Mouse (Mus musculus) lung, embryonic 16.5 days (tissue): ENCODE measurements around the gene Timm8a2. TPM values are rescaled to one million over a fixed set of nuclear protein-coding genes. Genes with fewer than 3 reads are reported as not detected.

Experiments used
- ATAC-seq: fragments of 200-750 bp; cut with Nextera tagmentation; 2 replicates; pipeline ENCODE4 v1.8.0; 2017; ENCODE audit warnings: low read depth, mild to moderate bottlenecking, moderate library complexity
- H3K27ac ChIP-seq: fragments of 300-500 bp; sonication (generic); 2 replicates; pipeline ENCODE4 v1.5.1; 2014; ENCODE audit warnings: mild to moderate bottlenecking, control low read depth, low read length
- H3K27me3 ChIP-seq: fragments of 300-500 bp; sonication (generic); 2 replicates; pipeline ENCODE4 v1.6.1; 2014; ENCODE audit warnings: low read depth, low read length, mixed read lengths; ENCODE audit not compliant: control insufficient read depth, insufficient read depth
- H3K36me3 ChIP-seq: fragments of 300-500 bp; sonication (generic); 2 replicates; pipeline ENCODE4 v1.6.1; 2014; ENCODE audit warnings: low read length; ENCODE audit not compliant: control insufficient read depth, insufficient read depth
- H3K4me1 ChIP-seq: fragments of 300-500 bp; sonication (generic); replicated peaks from 2 replicates; pipeline ENCODE4 v1.6.1; 2014; ENCODE audit warnings: low read length, mixed read lengths; ENCODE audit not compliant: control insufficient read depth, insufficient read depth
- H3K4me2 ChIP-seq: fragments of 300-500 bp; sonication (generic); 2 replicates; pipeline ENCODE4 v1.6.1; 2014; ENCODE audit warnings: low read depth, low read length, control low read depth
- H3K4me3 ChIP-seq: fragments of 300-500 bp; sonication (generic); 2 replicates; pipeline ENCODE4 v1.5.1; 2014; ENCODE audit warnings: mild to moderate bottlenecking, low read length, control low read depth
- H3K9ac ChIP-seq: fragments of 300-500 bp; sonication (generic); 2 replicates; pipeline ENCODE4 v1.6.1; 2014; ENCODE audit warnings: low read length, control low read depth
- H3K9me3 ChIP-seq: fragments of 300-500 bp; sonication (generic); 2 replicates; pipeline ENCODE4 v1.6.1; 2016; ENCODE audit warnings: low read length; ENCODE audit not compliant: control insufficient read depth
- WGBS: fragments of 180-500 bp; shearing (Covaris S2); extraction: QIAGEN DNeasy Blood & Tissue Kit; methylation state at CpG from one replicate; pipeline ENCODE4 v1.1.7; 2014; 5-methylcytosine and 5-hydroxymethylcytosine counted together
- polyA plus RNA-seq: library from polyadenylated mRNA; unstranded; fragments of >200 nt; fragmentation: Nextera tagmentation; extraction: Ambion mirVana; gene quantifications from 2 replicates; pipeline ENCODE4 v1.2.1, GENCODE M21; 2015

Timm8a2 gene
- polyA plus RNA-seq, 1 experiment from 2014 or later = not detected

DNA sequence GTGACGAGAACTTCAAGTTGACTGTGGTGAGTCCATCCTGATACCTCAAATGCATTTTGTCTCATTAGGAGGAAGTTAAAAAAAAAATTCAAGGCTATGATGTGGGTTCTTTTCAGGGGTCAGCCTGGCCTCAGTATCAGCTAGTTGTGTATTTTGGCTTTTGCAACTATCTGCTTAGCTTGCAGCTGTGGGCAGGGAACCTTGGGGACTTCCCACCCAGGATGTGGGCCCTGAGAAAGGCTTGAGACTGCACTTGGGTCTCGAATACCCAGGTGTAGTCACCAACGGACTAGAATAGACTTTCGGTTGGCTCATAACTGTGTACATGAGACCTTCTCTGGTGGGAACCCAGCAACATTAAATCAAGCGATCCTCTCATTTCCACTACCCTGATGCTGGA is 38.9 kb downstream of the Timm8a2 start:
- 89% methylated on average over 5 of the region's 5 CpGs for WGBS
- Histone ChIP-seq H3K4me3 (no peak overlapping the region), H3K27ac (no peak overlapping the region), H3K9me3 (no peaks in the 10 kb centered on the region), H3K36me3 (no peaks in the 10 kb centered on the region), H3K4me2 (no peak overlapping the region), H3K9ac (no peak overlapping the region), H3K4me1 (peaks cover 5% of the 10 kb centered on the region; the same call in 1 of the 2 replicates), H3K27me3 (no peaks in the 10 kb centered on the region)
- ATAC-seq = no peak

DNA sequence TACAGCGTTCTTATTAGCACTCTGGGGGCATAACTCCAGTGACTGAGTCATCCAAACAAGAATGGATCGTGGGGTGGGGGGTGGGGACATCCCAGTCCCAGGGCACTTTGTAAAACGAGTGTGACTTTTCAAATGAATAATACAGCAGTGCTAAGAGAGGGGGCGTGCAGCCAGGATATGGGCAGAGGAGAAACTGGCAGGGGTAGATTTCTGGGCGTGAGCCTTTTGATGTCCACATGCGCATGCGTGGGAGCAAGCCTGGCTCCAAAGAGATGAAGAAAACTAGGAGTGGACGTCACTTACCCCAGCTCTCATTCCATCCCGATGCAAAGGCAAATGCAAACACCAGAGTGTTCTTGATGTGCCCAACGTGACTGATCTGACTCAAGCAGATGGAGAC is 39.9 kb downstream of the Timm8a2 start:
- WGBS = 62% methylated on average over 10 of the region's 10 CpGs

DNA sequence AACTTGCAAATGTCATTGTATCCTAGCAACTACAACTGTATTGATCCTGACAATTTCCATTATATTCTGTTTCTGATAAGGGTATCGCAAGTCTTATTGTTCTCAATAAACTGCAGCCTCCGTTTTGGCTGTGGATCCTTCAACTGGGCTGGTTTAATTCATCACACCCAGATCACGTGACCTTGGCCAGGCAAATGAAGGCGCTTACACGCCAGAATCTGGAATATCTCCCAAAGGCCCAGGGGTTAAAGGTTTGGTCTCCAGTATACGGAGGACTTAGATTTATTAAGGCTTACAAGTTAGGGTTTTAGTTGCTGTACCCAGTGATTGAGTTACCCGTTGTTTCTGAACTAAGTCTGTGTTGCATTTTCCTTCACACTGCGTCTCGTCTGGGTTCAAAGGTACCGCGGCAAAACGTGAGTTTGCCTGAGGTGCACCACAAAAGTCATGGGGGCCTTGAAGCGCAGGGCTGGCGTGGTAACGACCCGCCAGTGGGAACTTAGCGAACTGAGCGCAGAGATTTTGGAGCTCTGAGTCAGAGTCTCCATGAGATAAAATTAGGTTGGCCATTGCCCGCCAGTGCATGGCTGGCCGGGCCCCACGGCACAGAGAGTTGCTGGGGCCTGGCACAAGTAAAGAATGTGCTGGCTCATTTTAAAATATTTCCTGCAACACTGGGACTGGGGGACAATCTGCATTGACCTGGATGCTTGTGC is 41.2 kb downstream of the Timm8a2 start:
- Histone ChIP-seq H3K9ac (no peak overlapping the region), H3K27ac (no peak overlapping the region), H3K4me2 (no peak overlapping the region), H3K9me3 (no peaks in the 10 kb centered on the region), H3K36me3 (no peaks in the 10 kb centered on the region), H3K4me3 (no peak overlapping the region), H3K27me3 (no peaks in the 10 kb centered on the region), H3K4me1 (no peaks in the 10 kb centered on the region)
- 80% methylated on average over 21 of the region's 21 CpGs for WGBS
- ATAC-seq = no peak

More for the DNA sequence above, 39.9 kb downstream of the Timm8a2 start:
- Histone ChIP-seq H3K4me1 (peaks cover 4% of the 10 kb centered on the region; the same call in 1 of the 2 replicates), H3K4me2 (no peak overlapping the region), H3K36me3 (no peaks in the 10 kb centered on the region), H3K9me3 (no peaks in the 10 kb centered on the region), H3K4me3 (no peak overlapping the region), H3K9ac (no peak overlapping the region), H3K27ac (no peak overlapping the region), H3K27me3 (no peaks in the 10 kb centered on the region)
- no peak for ATAC-seq

DNA sequence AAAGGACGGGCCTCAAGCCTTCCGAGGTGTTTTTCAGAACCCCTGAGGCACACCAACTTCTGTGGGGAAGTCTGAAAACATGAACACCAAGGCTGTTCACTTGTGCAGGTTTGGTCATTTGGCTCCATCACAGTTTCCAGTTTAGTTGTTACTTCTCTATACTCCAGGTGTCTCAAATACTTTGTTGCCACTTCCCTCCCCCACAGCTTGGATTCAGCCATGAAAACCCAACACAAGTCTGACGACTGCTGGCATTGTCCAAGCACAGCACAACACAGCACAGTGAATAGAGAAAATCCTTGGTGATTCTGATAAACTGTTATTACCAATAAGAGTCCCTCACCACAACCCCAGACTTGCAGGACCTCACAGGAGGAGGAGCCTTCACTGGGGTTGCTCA is 42.5 kb downstream of the Timm8a2 start:
- Histone ChIP-seq H3K4me1 (no peaks in the 10 kb centered on the region), H3K4me2 (no peak overlapping the region), H3K4me3 (no peak overlapping the region), H3K27me3 (no peaks in the 10 kb centered on the region), H3K27ac (no peak overlapping the region), H3K36me3 (no peaks in the 10 kb centered on the region), H3K9ac (no peak overlapping the region), H3K9me3 (no peaks in the 10 kb centered on the region)
- ATAC-seq = no peak
- 75% methylated on average over 3 of the region's 3 CpGs for WGBS

DNA sequence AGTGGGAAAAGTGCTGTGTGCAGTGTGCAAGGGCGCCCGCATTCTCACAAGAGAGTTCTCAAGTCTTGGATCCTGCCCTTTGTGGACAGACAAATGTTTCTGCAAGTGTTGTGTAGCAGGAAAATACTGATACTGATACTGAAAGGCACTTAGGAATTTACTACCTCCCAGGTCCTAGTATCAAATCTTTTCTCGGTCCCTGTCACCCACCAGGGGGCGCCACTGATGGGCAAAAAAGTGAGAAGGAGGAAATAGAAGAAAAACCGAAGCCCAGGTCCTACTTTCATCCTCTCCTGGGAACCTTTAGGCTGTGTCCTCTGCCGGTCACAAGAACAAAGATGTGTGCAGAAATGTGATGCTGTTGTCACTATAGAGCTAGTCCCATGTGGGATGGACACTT is 45.0 kb downstream of the Timm8a2 start:
- Histone ChIP-seq H3K4me3 (no peak overlapping the region), H3K9ac (no peak overlapping the region), H3K4me2 (no peak overlapping the region), H3K27ac (no peak overlapping the region), H3K27me3 (no peaks in the 10 kb centered on the region), H3K9me3 (no peaks in the 10 kb centered on the region), H3K4me1 (no peaks in the 10 kb centered on the region), H3K36me3 (no peaks in the 10 kb centered on the region)
- WGBS = 46% methylated on average over 6 of the region's 6 CpGs
- no peak for ATAC-seq

DNA sequence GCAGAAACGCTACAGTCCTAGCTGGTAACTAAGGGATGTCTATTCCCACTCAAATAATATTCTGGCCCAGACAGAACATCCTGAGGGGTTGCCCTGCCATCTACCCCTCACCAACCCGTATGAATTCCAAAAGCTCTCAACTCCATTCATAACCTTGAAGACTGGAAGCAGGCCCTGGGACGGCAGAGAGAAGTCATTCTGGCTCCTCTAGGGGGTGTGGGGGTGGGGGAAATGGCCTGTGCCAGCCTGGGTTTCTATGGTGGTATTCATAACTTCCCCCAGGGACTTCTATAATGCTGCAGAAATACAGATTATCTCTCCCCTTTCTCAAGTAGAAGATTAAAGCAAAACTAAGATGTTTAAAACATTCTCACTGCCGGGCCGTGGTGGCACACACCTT is 45.4 kb downstream of the Timm8a2 start:
- H3K4me3 ChIP-seq = no peak overlapping the region
- H3K9ac ChIP-seq = no peak overlapping the region
- ATAC-seq = no peak
- WGBS = 77% methylated on average over 5 of the region's 5 CpGs
- H3K27me3 ChIP-seq = no peaks in the 10 kb centered on the region
- no peaks in the 10 kb centered on the region for H3K4me1 ChIP-seq
- no peak overlapping the region for H3K4me2 ChIP-seq
- H3K27ac ChIP-seq = no peak overlapping the region
- H3K36me3 ChIP-seq = no peaks in the 10 kb centered on the region
- H3K9me3 ChIP-seq = no peaks in the 10 kb centered on the region; the same call in 1 of the 2 replicates

DNA sequence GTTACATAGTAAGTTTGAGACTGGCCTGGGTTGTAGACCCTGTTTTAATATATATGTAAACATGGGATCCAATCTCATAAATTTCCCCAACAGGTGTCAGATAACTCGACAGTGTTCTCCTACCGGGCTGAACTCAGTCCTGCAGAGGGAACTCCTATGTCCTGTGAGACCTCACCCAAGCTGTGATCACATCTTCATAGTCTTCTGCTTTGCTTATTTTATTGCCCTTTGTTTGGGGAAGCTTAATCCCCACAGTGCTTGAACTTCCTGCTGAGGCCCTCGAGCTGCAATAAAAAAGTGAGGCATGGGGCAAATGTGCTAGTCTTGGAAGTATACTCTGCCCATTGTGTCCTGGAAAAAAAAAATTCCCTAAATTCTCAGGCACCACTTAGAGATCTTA is 46.8 kb downstream of the Timm8a2 start:
- no peaks in the 10 kb centered on the region; the same call in 1 of the 2 replicates for H3K9me3 ChIP-seq
- H3K9ac ChIP-seq = no peak overlapping the region
- H3K27me3 ChIP-seq = no peaks in the 10 kb centered on the region
- ATAC-seq = no peak
- H3K4me3 ChIP-seq = no peak overlapping the region
- no peak overlapping the region for H3K27ac ChIP-seq
- no peak overlapping the region for H3K4me2 ChIP-seq
- no peaks in the 10 kb centered on the region for H3K4me1 ChIP-seq
- WGBS = 26% methylated on average over 3 of the region's 3 CpGs
- H3K36me3 ChIP-seq = no peaks in the 10 kb centered on the region

DNA sequence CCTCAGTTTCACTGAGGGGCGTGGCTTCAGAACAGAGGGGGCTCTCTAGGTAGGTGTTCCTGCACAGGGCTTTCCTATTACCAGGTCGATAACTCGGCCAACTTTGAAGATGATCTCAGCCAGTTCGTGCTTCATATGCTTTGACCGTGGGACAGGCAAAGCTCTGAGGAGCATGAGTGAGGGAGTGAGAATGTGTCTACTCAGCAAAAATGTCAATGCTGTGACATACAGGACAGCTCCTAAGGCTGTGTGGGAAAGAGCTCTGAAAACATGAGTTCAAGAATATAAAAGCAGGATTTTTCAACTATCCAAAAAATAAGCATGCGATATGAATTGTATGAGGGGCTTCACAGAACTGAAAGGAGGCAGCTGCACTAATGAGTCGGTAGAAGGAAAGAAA is 49.0 kb downstream of the Timm8a2 start:
- Histone ChIP-seq H3K27ac (no peak overlapping the region), H3K9me3 (no peaks in the 10 kb centered on the region; the same call in 1 of the 2 replicates), H3K4me2 (no peak overlapping the region), H3K4me3 (no peak overlapping the region), H3K36me3 (no peaks in the 10 kb centered on the region), H3K4me1 (no peaks in the 10 kb centered on the region), H3K9ac (no peak overlapping the region), H3K27me3 (no peaks in the 10 kb centered on the region)
- ATAC-seq = no peak
- 74% methylated on average over 7 of the region's 7 CpGs for WGBS

DNA sequence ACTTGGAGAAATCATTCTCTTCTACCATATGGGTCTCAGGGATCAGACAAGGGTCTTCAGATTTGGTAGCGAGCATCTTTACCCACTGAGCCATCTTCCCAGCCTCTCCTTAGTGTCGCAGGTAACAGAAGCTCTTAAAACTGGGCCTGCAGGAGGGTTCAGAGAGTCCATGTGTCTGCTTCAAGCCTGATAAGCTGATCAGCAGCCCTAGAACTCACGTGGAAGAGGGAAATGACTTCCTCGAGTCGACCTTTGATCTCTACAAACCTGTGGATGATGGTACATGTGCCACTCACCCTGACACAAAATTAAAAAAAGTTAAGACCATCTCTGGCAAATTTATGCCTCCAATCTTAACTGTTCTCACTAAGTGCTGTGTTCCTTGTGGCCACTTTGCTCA is 53.5 kb downstream of the Timm8a2 start:
- no peaks in the 10 kb centered on the region for H3K4me1 ChIP-seq
- no peak overlapping the region for H3K4me2 ChIP-seq
- no peak overlapping the region for H3K27ac ChIP-seq
- H3K9me3 ChIP-seq = no peaks in the 10 kb centered on the region; the same call in 1 of the 2 replicates
- WGBS = 73% methylated on average over 5 of the region's 5 CpGs
- H3K36me3 ChIP-seq = no peaks in the 10 kb centered on the region
- no peak overlapping the region for H3K9ac ChIP-seq
- ATAC-seq = no peak
- H3K4me3 ChIP-seq = no peak overlapping the region
- no peaks in the 10 kb centered on the region for H3K27me3 ChIP-seq
